17 mouse cellular contexts compared by ENCODE assay signal in the genomic region with DNA sequence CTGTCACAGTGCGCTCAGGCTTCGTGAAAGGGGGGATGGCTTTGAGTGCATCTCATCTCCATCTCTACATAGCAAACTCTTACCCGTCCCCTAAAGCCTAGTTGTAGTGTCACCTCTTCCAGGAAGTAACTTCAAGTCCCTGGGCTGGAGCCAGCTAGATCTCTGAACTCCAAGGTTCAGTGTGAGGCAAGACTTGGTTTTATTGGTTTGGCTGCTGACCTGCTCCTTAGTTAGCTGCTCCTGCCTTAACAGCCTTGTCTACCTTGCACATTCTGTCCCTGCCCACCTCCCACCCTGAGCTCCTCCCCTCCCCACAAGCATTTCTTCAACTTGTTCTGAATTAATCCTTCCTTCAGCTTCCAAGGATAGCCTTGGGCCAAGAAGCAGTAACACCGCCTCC.
DNase-seq lines count a peak whose midpoint lies in the region; ATAC-seq and TF ChIP-seq lines count a peak whose summit lies in the region.
"Had no signal": no experiment of that assay in that cellular context is flagged by ENCODE, and none has a peak within 500 bp of the region (broad histone marks: within the 10 kb centered on the region; RNA-seq: fewer than 3 reads in every experiment).

No protein-coding gene starts in this region.

- no peak overlapping the region for H3K27ac ChIP-seq in lung, postnatal 0 days (ENCODE audit: low read length)
- H3K27ac ChIP-seq in intestine, embryonic 16.5 days (ENCODE audit: low read length), result 0 out of 2 replicates have a peak overlapping the region, but pooled peaks have one; percentile 24
- H3K27ac ChIP-seq in stomach, postnatal 0 days (replicated peaks), result no peak overlapping the region
- H3K27ac ChIP-seq: embryonic facial prominence, embryonic 13.5 days; hindbrain, embryonic 13.5 days; macrophage; midbrain, embryonic 12.5 days had no signal

- no peaks in the 10 kb centered on the region for H3K9me3 ChIP-seq in lung, postnatal 0 days (ENCODE audit: low read length)
- 0 out of 2 replicates have a peak, but pooled peaks cover 5% of the 10 kb centered on the region for H3K9me3 ChIP-seq in intestine, embryonic 16.5 days (ENCODE audit: control insufficient read depth, low read length)
- H3K9me3 ChIP-seq in stomach, postnatal 0 days (ENCODE audit: control insufficient read depth, low read length), result no peaks in the 10 kb centered on the region
- H3K9me3 ChIP-seq: embryonic facial prominence, embryonic 13.5 days; hindbrain, embryonic 13.5 days; midbrain, embryonic 12.5 days had no signal

- H3K9ac ChIP-seq in lung, postnatal 0 days (replicated peaks; ENCODE audit: low read depth), result no peak overlapping the region
- no peak overlapping the region for H3K9ac ChIP-seq in intestine, embryonic 16.5 days (ENCODE audit: low read depth, low read length)
- H3K9ac ChIP-seq in stomach, postnatal 0 days (ENCODE audit: low read length), result no peak overlapping the region
- H3K9ac ChIP-seq: embryonic facial prominence, embryonic 13.5 days; hindbrain, embryonic 13.5 days; midbrain, embryonic 12.5 days had no signal

- peak; percentile 80 for DNase-seq in kidney, adult 18-20 months
- no peak for DNase-seq in kidney, postnatal 10 days
- DNase-seq in lung, postnatal 0 days (ENCODE audit: low spot score), result peak; percentile 19
- DNase-seq in lung, postnatal 14 days, result no peak
- DNase-seq in stomach, postnatal 0 days (ENCODE audit: low spot score), result peak; percentile 46
- no peak for DNase-seq in right cerebral cortex, postnatal 36 days (ENCODE audit: low spot score in 2 of 2)
- DNase-seq in B cell, adult 2 months, result no peak
- DNase-seq: cerebellum, adult 9-10 months; gastrocnemius, postnatal 14 days; heart, postnatal 10 days; right cerebral cortex, postnatal 4 days; thymus, postnatal 36 days had no signal

- no peak for ATAC-seq in lung, postnatal 0 days
- peak; percentile 76 for ATAC-seq in intestine, embryonic 16.5 days
- ATAC-seq in stomach, postnatal 0 days (ENCODE audit: low FRiP score, low TSS enrichment), result peak; percentile 25; the same call in 1 of the 2 replicates

- H3K4me1 ChIP-seq in lung, postnatal 0 days (ENCODE audit: insufficient read depth, low read depth, low read length), result peaks cover 3% of the 10 kb centered on the region; the same call in 1 of the 2 replicates
- peaks cover 7% of the 10 kb centered on the region; the same call in 1 of the 2 replicates for H3K4me1 ChIP-seq in intestine, embryonic 16.5 days (ENCODE audit: control insufficient read depth, insufficient read depth, low read length)
- H3K4me1 ChIP-seq in stomach, postnatal 0 days (replicated peaks; ENCODE audit: control insufficient read depth, insufficient read depth), result no peaks in the 10 kb centered on the region
- H3K4me1 ChIP-seq: embryonic facial prominence, embryonic 13.5 days; midbrain, embryonic 12.5 days had no signal

- no peak overlapping the region for H3K4me2 ChIP-seq in lung, postnatal 0 days (replicated peaks; ENCODE audit: low read depth, low read length)
- H3K4me2 ChIP-seq in intestine, embryonic 16.5 days (ENCODE audit: low read depth, low read length), result no peak overlapping the region
- H3K4me2 ChIP-seq in stomach, postnatal 0 days (replicated peaks; ENCODE audit: low read depth), result no peak overlapping the region
- H3K4me2 ChIP-seq: embryonic facial prominence, embryonic 13.5 days; hindbrain, embryonic 13.5 days; midbrain, embryonic 12.5 days had no signal

- TF ChIP-seq CTCF in lung, postnatal 0 days (IDR thresholded peaks at IDR 0.05), result no peak
- TF ChIP-seq CTCF in stomach, postnatal 0 days (IDR thresholded peaks at IDR 0.05; ENCODE audit: low read depth), result no peak

- no peak overlapping the region for H3K4me3 ChIP-seq in lung, postnatal 0 days (ENCODE audit: low read depth, low read length)
- no peak overlapping the region for H3K4me3 ChIP-seq in intestine, embryonic 16.5 days (ENCODE audit: low read length)
- H3K4me3 ChIP-seq in stomach, postnatal 0 days (ENCODE audit: low read depth, low read length), result no peak overlapping the region
- H3K4me3 ChIP-seq: embryonic facial prominence, embryonic 13.5 days; hindbrain, embryonic 13.5 days; midbrain, embryonic 12.5 days had no signal

- 65% methylated on average over 4 of the region's 4 CpGs for WGBS in lung, postnatal 0 days
- WGBS in intestine, embryonic 16.5 days, result 79% methylated on average over 4 of the region's 4 CpGs
- WGBS in stomach, postnatal 0 days, result 71% methylated on average over 4 of the region's 4 CpGs

- no peaks in the 10 kb centered on the region for H3K36me3 ChIP-seq in lung, postnatal 0 days (ENCODE audit: insufficient read depth, low read length)
- H3K36me3 ChIP-seq in intestine, embryonic 16.5 days (ENCODE audit: control insufficient read depth, insufficient read depth, low read length), result no peaks in the 10 kb centered on the region
- H3K36me3 ChIP-seq in stomach, postnatal 0 days (ENCODE audit: control insufficient read depth, insufficient read depth, low read length), result no peaks in the 10 kb centered on the region
- H3K36me3 ChIP-seq: embryonic facial prominence, embryonic 13.5 days; hindbrain, embryonic 13.5 days; midbrain, embryonic 12.5 days had no signal

- H3K27me3 ChIP-seq in lung, postnatal 0 days (replicated peaks; ENCODE audit: insufficient read depth, low read length), result no peaks in the 10 kb centered on the region
- H3K27me3 ChIP-seq in intestine, embryonic 16.5 days (replicated peaks; ENCODE audit: control insufficient read depth, insufficient read depth, low read length), result no peaks in the 10 kb centered on the region
- H3K27me3 ChIP-seq in stomach, postnatal 0 days (ENCODE audit: control insufficient read depth, insufficient read depth, low read length), result no peaks in the 10 kb centered on the region
- H3K27me3 ChIP-seq: embryonic facial prominence, embryonic 13.5 days; hindbrain, embryonic 13.5 days; midbrain, embryonic 12.5 days had no signal

- TF ChIP-seq EP300 in lung, postnatal 0 days (IDR thresholded peaks at IDR 0.05), result no peak
- TF ChIP-seq EP300 in stomach, postnatal 0 days (optimal IDR thresholded peaks at IDR 0.05), result no peak

Comparison
In these comparisons a context has a peak if more than half of its experiments do, and no peak if none do; other contexts are left out.
1. DNase-seq: peak in kidney, adult 18-20 months (single experiment), lung, postnatal 0 days (single experiment) and stomach, postnatal 0 days (single experiment); none in kidney, postnatal 10 days (single experiment), lung, postnatal 14 days (single experiment), right cerebral cortex, postnatal 36 days (0 of 2) and B cell, adult 2 months (0 of 2).